Mouse (Mus musculus): ENCODE results near the gene Pdpr.

DNA sequence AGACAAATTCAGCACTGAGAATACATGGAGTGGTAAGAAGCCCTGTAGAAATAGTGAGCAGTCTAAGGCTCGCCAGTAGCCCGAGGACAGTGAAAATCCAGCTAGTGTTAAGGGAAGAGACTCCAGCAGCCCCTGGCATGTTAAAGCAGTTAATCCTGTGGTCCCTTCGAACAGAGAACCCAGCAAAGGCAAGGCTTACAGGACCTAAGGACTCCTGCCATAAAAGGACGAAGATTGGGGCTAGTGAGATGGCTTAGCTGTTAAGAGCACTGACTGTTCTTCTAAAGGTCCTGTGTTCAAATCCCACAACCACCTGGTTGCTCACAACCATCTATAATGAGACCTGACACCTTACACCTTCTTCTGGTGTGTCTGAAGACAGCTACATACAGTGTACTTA, 28.1 kb upstream of the Pdpr start:
- TF ChIP-seq POLR2A (IDR thresholded peaks at IDR 0.05; ENCODE audit: extremely low read depth, insufficient read depth, low read length) (no peak), CTCF (IDR thresholded peaks at IDR 0.05; ENCODE audit: low read depth, low read length) (no peak)

Measured in liver, adult 2 months (tissue).